Mouse (Mus musculus): ENCODE results near the gene Ccdc188. TPM values are rescaled to one million over a fixed set of nuclear protein-coding genes. Genes with fewer than 3 reads are reported as not detected.
"Not testable (repeated sequence)": the region's sequence is repeated elsewhere in the genome, so short reads cannot be mapped to it uniquely, and the experiment has no call there.

Gene Ccdc188
- polyA plus RNA-seq, 1 experiment from 2014 or later: not detected

DNA sequence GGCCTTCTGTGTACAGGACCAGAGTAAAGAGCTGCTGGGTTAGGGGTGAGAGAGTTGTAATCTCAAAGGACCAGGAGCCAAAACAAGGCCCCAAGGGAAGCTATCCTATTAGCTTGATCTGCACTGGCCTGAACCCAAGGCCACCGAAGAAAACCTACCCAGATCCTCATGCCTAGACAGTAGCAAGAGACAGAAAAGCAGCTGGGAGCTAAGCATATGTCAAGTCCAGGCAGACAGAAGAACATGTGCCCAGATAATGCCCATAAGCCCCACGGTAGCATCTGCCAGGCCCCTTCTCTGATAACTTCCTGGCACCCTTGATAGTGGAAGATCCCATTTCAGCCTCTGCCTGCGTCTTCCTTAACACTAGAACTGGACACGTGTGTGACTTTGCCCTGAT is 30.9 kb upstream of the Ccdc188 start:
- no peak for ATAC-seq (ENCODE audit: low FRiP score)
- H3K27me3 ChIP-seq: no peaks in the 10 kb centered on the region
- no peak overlapping the region for H3K27ac ChIP-seq
- H3K4me1 ChIP-seq: no peaks in the 10 kb centered on the region
- 84% methylated on average over 4 of the region's 4 CpGs for WGBS
- H3K4me3 ChIP-seq: no peak overlapping the region
- 0 out of 2 replicates have a peak, but pooled peaks cover 5% of the 10 kb centered on the region for H3K9me3 ChIP-seq (replicated peaks)
- no peak overlapping the region for H3K9ac ChIP-seq
- no peak overlapping the region for H3K4me2 ChIP-seq (replicated peaks)
- H3K36me3 ChIP-seq: no peaks in the 10 kb centered on the region

- no peak for ATAC-seq (ENCODE audit: low FRiP score)
- H3K4me1 ChIP-seq: no peaks in the 10 kb centered on the region
- H3K27me3 ChIP-seq: no peaks in the 10 kb centered on the region
- H3K4me3 ChIP-seq: no peak overlapping the region
- H3K36me3 ChIP-seq: no peaks in the 10 kb centered on the region
- H3K27ac ChIP-seq: no peak overlapping the region
- H3K9me3 ChIP-seq (replicated peaks): 0 out of 2 replicates have a peak, but pooled peaks cover 5% of the 10 kb centered on the region
- 90% methylated on average over 3 of the region's 3 CpGs for WGBS
- no peak overlapping the region for H3K4me2 ChIP-seq (replicated peaks)
- no peak overlapping the region for H3K9ac ChIP-seq
These were observed 30.5 kb upstream of the Ccdc188 start for GRCm38 (mm10) chr16:18187221-18187620.

GRCm38 (mm10) chr16:18191006-18191405 is 26.7 kb upstream of the Ccdc188 start:
- no peak for ATAC-seq (ENCODE audit: low FRiP score)
- Histone ChIP-seq H3K4me1 (peaks cover 18% of the 10 kb centered on the region), H3K9me3 (replicated peaks) (0 out of 2 replicates have a peak, but pooled peaks cover 5% of the 10 kb centered on the region), H3K27me3 (no peaks in the 10 kb centered on the region), H3K36me3 (no peaks in the 10 kb centered on the region), H3K4me2 (replicated peaks) (no peak overlapping the region), H3K9ac (no peak overlapping the region), H3K4me3 (no peak overlapping the region), H3K27ac (no peak overlapping the region)
- WGBS: 84% methylated on average over 2 of the region's 2 CpGs

DNA sequence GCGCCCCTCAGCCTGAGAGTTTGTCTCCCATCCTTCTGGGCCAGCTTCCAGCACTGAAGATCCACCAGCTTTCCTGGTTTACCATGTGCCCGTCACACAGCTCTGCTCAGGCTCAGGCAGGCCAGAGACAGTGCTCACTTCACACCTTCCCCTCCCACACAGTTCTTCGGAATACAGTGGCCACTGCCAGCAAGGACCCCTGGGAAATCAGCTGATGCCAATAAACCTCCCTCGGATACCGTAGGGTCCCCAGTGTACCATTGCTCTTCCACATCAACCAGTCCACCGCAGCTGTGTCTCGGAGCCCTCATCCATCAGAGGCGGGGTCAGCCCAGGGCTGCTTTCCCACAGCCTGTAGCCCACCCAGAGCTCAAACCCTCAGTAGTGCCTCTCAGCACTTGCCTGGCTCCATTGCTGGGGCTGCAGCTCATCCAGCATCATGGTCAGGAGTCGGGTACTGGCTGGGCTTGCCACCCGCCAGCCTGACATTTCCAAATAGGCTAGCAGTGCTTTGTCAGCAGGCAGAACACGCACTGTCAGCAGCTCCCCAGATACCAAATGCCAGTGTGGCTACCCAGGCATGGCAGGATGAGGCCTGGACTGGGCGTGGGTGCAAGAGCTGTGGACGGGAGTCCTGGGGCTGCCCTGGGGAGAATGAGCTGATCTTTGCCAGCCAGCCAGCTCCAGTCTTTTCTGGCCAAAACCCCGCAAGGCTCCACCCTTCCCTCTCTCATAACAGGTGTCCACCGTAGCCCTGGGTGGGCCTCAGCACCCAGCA is 23.3 kb upstream of the Ccdc188 start:
- WGBS: 64% methylated on average over 15 of the region's 15 CpGs
- no peak overlapping the region for H3K4me3 ChIP-seq
- no peaks in the 10 kb centered on the region for H3K9me3 ChIP-seq (replicated peaks)
- ATAC-seq (ENCODE audit: low FRiP score): peak; percentile 79
- H3K36me3 ChIP-seq: no peaks in the 10 kb centered on the region
- no peaks in the 10 kb centered on the region for H3K27me3 ChIP-seq
- H3K9ac ChIP-seq: no peak overlapping the region
- peak overlapping the region; percentile 64 for H3K27ac ChIP-seq
- H3K4me1 ChIP-seq: peaks cover 37% of the 10 kb centered on the region
- H3K4me2 ChIP-seq (replicated peaks): no peak overlapping the region

DNA sequence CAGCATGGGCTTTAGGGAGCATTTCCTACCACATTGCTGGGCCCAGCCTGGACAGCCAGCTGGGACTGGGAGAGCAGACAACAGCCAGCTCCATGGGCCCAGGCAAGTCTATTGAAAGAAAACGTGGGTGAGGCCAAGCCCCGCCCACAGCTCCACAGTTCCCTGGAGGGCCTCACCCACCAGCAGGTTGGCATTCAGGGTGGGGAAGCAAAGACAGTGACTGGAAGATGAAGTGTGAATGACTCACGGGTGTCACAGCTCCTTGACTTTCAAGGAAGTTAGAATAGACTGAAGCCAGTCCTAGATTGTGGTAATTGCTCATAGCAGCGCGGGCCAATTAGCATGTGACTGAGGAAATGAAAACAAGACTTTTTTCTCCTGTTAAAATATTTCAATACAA is 22.6 kb upstream of the Ccdc188 start:
- Histone ChIP-seq H3K27ac (peak overlapping the region; percentile 64), H3K9ac (no peak overlapping the region), H3K27me3 (no peaks in the 10 kb centered on the region), H3K4me2 (replicated peaks) (no peak overlapping the region), H3K4me3 (no peak overlapping the region), H3K36me3 (no peaks in the 10 kb centered on the region), H3K9me3 (replicated peaks) (no peaks in the 10 kb centered on the region), H3K4me1 (peaks cover 42% of the 10 kb centered on the region)
- no peak for ATAC-seq (ENCODE audit: low FRiP score)
- 58% methylated on average over 5 of the region's 5 CpGs for WGBS

- not testable (repeated sequence) for H3K27me3 ChIP-seq; H3K4me3 ChIP-seq; H3K9me3 ChIP-seq (replicated peaks); H3K9ac ChIP-seq; ATAC-seq (ENCODE audit: low FRiP score); H3K27ac ChIP-seq; H3K36me3 ChIP-seq; H3K4me2 ChIP-seq (replicated peaks)
- peaks cover 42% of the 10 kb centered on the region for H3K4me1 ChIP-seq
- 53% methylated on average over 3 of the region's 3 CpGs for WGBS
These were observed 22.1 kb upstream of the Ccdc188 start for GRCm38 (mm10) chr16:18195561-18195960.

- Histone ChIP-seq H3K27me3 (no peaks in the 10 kb centered on the region), H3K9ac (0 out of 2 replicates have a peak overlapping the region, but pooled peaks have one; percentile 25), H3K4me3 (no peak overlapping the region), H3K36me3 (no peaks in the 10 kb centered on the region), H3K4me2 (replicated peaks) (no peak overlapping the region), H3K4me1 (peaks cover 52% of the 10 kb centered on the region), H3K27ac (peak overlapping the region; percentile 35; the same call in 1 of the 2 replicates), H3K9me3 (replicated peaks) (no peaks in the 10 kb centered on the region)
- 82% methylated on average over 6 of the region's 6 CpGs for WGBS
- ATAC-seq (ENCODE audit: low FRiP score): no peak
These were observed 19.8 kb upstream of the Ccdc188 start for GRCm38 (mm10) chr16:18197881-18198280.

GRCm38 (mm10) chr16:18198365-18199098 is 19.1 kb upstream of the Ccdc188 start:
- H3K36me3 ChIP-seq: no peaks in the 10 kb centered on the region
- WGBS: 67% methylated on average over 10 of the region's 10 CpGs
- H3K27ac ChIP-seq: peak overlapping the region; percentile 71
- no peak overlapping the region for H3K4me3 ChIP-seq
- H3K4me1 ChIP-seq: peaks cover 52% of the 10 kb centered on the region
- ATAC-seq (ENCODE audit: low FRiP score): peak; percentile 19; the same call in 1 of the 2 replicates
- no peak overlapping the region for H3K4me2 ChIP-seq (replicated peaks)
- H3K27me3 ChIP-seq: no peaks in the 10 kb centered on the region
- no peak overlapping the region; the same call in 1 of the 2 replicates for H3K9ac ChIP-seq
- no peaks in the 10 kb centered on the region for H3K9me3 ChIP-seq (replicated peaks)

DNA sequence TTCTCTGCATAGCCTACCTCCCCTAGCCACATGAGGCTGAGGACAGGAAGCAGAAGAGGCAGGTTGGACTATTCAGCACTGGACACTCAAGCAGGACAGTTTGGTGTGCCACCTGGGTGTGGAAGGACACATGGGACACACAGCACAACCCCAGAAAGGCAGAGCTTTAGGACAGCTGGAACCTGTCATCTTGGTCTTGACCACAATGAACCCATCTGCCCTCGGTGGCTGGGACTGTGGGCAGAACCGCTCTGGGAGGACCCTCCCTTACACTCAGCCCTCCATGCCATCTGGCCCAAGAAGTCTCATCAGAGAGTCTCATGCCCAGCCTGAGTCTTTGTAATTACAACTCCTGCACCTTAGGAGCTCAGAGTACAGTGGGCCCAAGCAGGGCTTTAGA is 17.6 kb upstream of the Ccdc188 start:
- Histone ChIP-seq H3K27ac (no peak overlapping the region), H3K27me3 (no peaks in the 10 kb centered on the region), H3K4me1 (peaks cover 45% of the 10 kb centered on the region)

DNA sequence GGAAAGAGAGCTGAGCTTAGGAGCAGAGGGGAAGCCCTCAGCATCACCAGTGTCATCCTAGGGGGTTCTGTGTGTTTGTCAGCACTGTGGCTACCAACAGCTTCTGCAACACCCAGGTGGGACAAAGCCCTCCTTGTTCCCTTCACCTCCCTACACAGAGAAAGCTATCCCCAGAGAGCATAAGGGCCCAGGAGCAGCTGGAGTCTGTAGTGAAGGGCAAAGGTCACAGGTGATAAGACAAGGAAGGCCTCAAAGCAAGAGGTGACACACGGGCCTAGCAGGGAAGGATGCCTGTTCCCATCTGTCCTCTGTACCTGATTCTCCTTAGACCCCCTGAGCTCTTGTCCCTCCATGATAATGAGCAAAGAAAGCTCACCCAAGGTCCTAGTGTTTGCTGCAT is 16.1 kb upstream of the Ccdc188 start:
- WGBS: 35% methylated on average over 1 of the region's 1 CpGs
- Histone ChIP-seq H3K27ac (no peak overlapping the region), H3K27me3 (no peaks in the 10 kb centered on the region), H3K4me2 (replicated peaks) (no peak overlapping the region), H3K9ac (no peak overlapping the region), H3K9me3 (replicated peaks) (no peaks in the 10 kb centered on the region), H3K36me3 (no peaks in the 10 kb centered on the region), H3K4me3 (no peak overlapping the region), H3K4me1 (peaks cover 44% of the 10 kb centered on the region)
- ATAC-seq (ENCODE audit: low FRiP score): no peak

More for the DNA sequence above, 17.6 kb upstream of the Ccdc188 start:
- H3K4me2 ChIP-seq (replicated peaks): no peak overlapping the region
- no peak overlapping the region for H3K9ac ChIP-seq
- no peaks in the 10 kb centered on the region for H3K36me3 ChIP-seq
- no peaks in the 10 kb centered on the region for H3K9me3 ChIP-seq (replicated peaks)
- WGBS: 82% methylated on average over 2 of the region's 2 CpGs
- no peak overlapping the region for H3K4me3 ChIP-seq
- ATAC-seq (ENCODE audit: low FRiP score): no peak

DNA sequence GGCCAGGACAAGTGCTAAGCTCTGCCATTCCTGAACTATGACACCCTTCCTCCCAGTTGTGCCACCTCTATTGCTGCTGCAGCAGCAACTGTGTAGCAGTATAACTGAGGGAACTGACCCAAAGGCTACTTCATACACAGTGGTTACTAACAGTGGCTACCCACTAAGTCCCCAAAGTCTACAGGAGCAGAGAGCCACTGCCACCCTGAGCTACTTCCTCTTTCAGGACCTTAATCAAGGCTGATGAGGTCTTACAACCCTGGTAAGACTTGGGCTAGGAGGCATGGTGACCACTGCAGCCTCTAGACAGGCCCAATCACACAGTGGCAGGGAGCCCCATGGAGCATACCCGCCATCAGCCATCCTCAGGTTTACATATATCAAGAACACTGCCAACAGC is 15.6 kb upstream of the Ccdc188 start:
- H3K36me3 ChIP-seq: no peaks in the 10 kb centered on the region
- no peak overlapping the region for H3K4me3 ChIP-seq
- H3K9ac ChIP-seq: no peak overlapping the region
- WGBS: 94% methylated on average over 1 of the region's 1 CpGs
- no peaks in the 10 kb centered on the region for H3K9me3 ChIP-seq (replicated peaks)
- peaks cover 44% of the 10 kb centered on the region for H3K4me1 ChIP-seq
- ATAC-seq (ENCODE audit: low FRiP score): no peak
- no peak overlapping the region for H3K4me2 ChIP-seq (replicated peaks)
- H3K27ac ChIP-seq: no peak overlapping the region
- no peaks in the 10 kb centered on the region for H3K27me3 ChIP-seq

DNA sequence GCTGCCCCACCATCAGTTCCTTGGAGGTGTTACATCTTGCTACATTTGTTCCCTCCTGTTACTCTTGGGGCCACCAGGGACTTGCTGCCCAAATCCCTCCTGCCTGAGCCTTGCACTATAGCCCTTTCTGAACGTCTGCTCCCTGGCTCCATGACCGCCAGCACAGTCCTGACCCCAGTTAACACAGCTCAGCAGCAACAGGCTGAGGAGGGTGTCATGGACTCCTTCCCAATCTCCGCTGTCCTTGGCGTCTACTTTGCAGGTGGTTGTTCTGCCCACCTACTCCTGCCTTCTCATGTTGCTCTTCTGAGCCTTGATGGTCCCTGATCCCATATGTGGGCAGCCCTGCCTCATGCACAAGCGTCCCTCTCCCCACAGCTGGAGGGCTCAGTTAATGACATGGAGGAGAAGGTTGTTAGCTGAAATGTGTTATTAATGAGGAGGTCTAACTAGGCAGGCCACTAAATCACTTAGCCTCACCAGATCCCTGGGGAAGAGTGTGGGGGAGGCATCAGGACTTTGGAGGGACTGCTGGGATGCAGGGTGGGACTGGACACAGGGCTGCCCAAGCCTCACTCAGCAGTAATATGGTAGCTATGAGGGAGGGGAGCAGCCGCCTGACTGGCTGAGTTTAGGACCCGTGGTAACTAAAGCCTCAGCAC is 14.1 kb upstream of the Ccdc188 start:
- WGBS: 55% methylated on average over 7 of the region's 7 CpGs

More for the DNA sequence above, 14.1 kb upstream of the Ccdc188 start:
- Histone ChIP-seq H3K4me1 (peaks cover 34% of the 10 kb centered on the region), H3K27me3 (no peaks in the 10 kb centered on the region), H3K27ac (no peak overlapping the region), H3K9ac (no peak overlapping the region), H3K4me3 (no peak overlapping the region), H3K9me3 (replicated peaks) (no peaks in the 10 kb centered on the region), H3K4me2 (replicated peaks) (no peak overlapping the region), H3K36me3 (no peaks in the 10 kb centered on the region)
- peak; percentile 28; the same call in 1 of the 2 replicates for ATAC-seq (ENCODE audit: low FRiP score)

Measured in hindbrain, embryonic 12.5 days (tissue).